Mouse (Mus musculus): ENCODE measurements around the gene B3gnt2. TPM values are rescaled to one million over a fixed set of nuclear protein-coding genes. Genes with fewer than 3 reads are reported as not detected.

B3gnt2 gene
- polyA plus RNA-seq, 1 experiment from 2014 or later = 4.6 TPM

DNA sequence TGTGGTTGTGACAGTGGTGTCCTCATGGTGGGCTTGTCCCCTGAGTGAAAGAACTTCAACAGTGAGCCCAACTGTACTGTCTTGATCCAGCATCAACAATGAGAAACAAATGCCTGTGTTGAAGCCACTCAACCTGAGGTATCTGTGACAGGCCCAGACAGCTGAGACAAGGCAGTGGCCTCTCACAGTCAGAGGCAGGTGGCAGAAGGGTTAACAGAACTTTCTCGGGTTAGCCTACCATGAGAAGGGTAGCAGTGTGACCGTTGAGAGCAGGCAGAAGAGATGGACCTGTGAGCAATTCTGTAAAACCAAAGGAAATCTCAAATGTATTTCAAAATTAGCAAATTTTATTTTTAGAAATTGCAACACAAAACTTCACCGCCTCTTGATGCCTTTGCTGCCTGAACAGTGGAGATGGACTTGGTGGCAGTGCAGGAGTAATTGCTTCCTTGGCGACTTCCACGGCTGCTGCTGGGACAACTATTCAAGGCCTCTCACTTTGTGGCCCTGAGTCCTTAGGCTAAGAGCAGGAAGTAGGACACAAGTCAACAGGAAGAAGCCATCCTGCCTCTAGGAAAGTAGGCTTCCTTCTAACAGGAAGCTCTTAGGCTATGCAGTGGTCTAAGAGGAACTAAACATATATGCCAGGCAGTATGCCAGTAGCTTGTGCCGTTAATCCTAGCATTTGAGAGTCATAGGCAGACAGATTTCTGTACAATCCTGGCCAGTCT is 80.8 kb downstream of the B3gnt2 start:
- Histone ChIP-seq H3K9me3 (ENCODE audit: control insufficient read depth, low read length) (no peaks in the 10 kb centered on the region), H3K27me3 (ENCODE audit: control insufficient read depth, insufficient read depth, low read length) (no peaks in the 10 kb centered on the region), H3K4me2 (replicated peaks) (no peak overlapping the region), H3K36me3 (replicated peaks; ENCODE audit: control insufficient read depth, insufficient read depth) (no peaks in the 10 kb centered on the region), H3K4me3 (replicated peaks; ENCODE audit: low read length) (no peak overlapping the region), H3K9ac (no peak overlapping the region), H3K27ac (no peak overlapping the region), H3K4me1 (replicated peaks; ENCODE audit: control insufficient read depth, insufficient read depth, low read length) (no peaks in the 10 kb centered on the region)
- 85% methylated on average over 6 of the region's 6 CpGs for WGBS
- no peak for DNase-seq (ENCODE audit: low spot score)
- no peak for ATAC-seq (ENCODE audit: low FRiP score)

DNA sequence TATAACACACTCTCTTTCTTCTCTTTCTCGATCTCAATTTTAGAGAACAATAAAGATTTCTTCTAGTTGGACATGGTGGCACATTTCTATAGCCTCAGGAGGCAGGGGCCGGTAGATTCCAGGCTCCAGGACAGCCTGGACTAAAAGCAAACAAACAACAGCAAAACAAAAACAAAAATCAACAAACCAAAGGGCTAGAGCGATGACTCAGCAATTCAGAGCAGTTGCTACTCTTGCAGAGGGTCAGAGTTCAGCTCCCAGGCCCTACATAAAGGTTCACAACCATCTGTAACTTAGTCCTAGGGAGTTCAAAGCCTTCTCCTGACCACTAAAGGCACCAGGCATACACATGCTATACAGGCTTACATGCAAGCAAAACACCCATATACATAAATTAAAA is 82.2 kb downstream of the B3gnt2 start:
- Histone ChIP-seq H3K9ac (no peak overlapping the region), H3K4me3 (replicated peaks; ENCODE audit: low read length) (no peak overlapping the region), H3K4me2 (replicated peaks) (no peak overlapping the region), H3K36me3 (replicated peaks; ENCODE audit: control insufficient read depth, insufficient read depth) (no peaks in the 10 kb centered on the region), H3K27me3 (ENCODE audit: control insufficient read depth, insufficient read depth, low read length) (no peaks in the 10 kb centered on the region), H3K27ac (no peak overlapping the region), H3K9me3 (ENCODE audit: control insufficient read depth, low read length) (no peaks in the 10 kb centered on the region), H3K4me1 (replicated peaks; ENCODE audit: control insufficient read depth, insufficient read depth, low read length) (no peaks in the 10 kb centered on the region)
- DNase-seq (ENCODE audit: low spot score) = no peak
- ATAC-seq (ENCODE audit: low FRiP score) = no peak
- WGBS = 66% methylated on average over 3 of the region's 3 CpGs

DNA sequence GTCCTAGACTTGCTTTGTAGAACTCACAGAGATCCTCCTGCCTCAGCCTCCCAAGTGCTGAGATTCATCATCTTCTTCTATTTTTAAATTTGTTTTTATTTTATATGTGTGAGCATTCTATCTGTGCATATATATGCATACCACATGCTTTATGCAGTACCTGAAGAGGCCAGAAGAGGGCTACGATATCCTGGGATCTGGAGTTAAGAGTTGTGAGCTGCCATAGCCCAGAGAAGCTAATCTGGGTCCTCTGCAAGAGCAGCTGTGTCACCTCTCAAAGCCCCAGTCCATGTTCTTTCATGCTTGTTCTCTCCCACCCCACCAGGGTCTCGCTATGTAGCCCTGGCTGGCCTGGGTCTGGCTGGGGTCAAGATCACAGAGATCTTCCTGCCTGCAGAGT is 83.2 kb downstream of the B3gnt2 start:
- Histone ChIP-seq H3K27me3 (ENCODE audit: control insufficient read depth, insufficient read depth, low read length) (no peaks in the 10 kb centered on the region), H3K9me3 (ENCODE audit: control insufficient read depth, low read length) (no peaks in the 10 kb centered on the region), H3K4me1 (replicated peaks; ENCODE audit: control insufficient read depth, insufficient read depth, low read length) (no peaks in the 10 kb centered on the region), H3K4me2 (replicated peaks) (no peak overlapping the region), H3K27ac (no peak overlapping the region), H3K4me3 (replicated peaks; ENCODE audit: low read length) (no peak overlapping the region), H3K9ac (no peak overlapping the region), H3K36me3 (replicated peaks; ENCODE audit: control insufficient read depth, insufficient read depth) (no peaks in the 10 kb centered on the region)
- DNase-seq (ENCODE audit: low spot score) = no peak
- no peak for ATAC-seq (ENCODE audit: low FRiP score)
- 86% methylated on average over 2 of the region's 2 CpGs for WGBS

DNA sequence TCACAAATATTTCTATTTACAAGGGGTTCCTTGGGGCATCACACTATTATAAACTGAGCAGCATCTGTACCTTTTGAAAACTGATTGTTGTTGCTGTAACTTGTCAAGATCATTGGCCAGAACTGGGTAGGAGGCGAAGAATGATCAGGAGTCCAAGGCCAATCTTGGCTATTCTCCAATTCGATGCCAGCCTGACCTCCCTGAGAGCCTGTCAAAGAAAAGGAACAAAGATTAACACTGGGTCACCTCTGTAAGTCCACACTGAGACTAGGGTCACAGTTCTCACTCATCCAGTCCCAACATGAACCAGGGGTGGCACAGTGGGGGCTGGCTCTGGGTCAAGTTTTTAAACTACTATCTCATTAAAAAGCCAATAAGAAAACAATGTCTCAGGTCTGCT is 85.9 kb downstream of the B3gnt2 start:
- Histone ChIP-seq H3K27ac (no peak overlapping the region), H3K4me2 (replicated peaks) (no peak overlapping the region), H3K9ac (no peak overlapping the region), H3K36me3 (replicated peaks; ENCODE audit: control insufficient read depth, insufficient read depth) (no peaks in the 10 kb centered on the region), H3K4me3 (replicated peaks; ENCODE audit: low read length) (no peak overlapping the region), H3K4me1 (replicated peaks; ENCODE audit: control insufficient read depth, insufficient read depth, low read length) (no peaks in the 10 kb centered on the region), H3K9me3 (ENCODE audit: control insufficient read depth, low read length) (no peaks in the 10 kb centered on the region), H3K27me3 (ENCODE audit: control insufficient read depth, insufficient read depth, low read length) (no peaks in the 10 kb centered on the region)
- DNase-seq (ENCODE audit: low spot score) (no peak), ATAC-seq (ENCODE audit: low FRiP score) (no peak)
- WGBS = 71% methylated on average over 2 of the region's 2 CpGs

DNA sequence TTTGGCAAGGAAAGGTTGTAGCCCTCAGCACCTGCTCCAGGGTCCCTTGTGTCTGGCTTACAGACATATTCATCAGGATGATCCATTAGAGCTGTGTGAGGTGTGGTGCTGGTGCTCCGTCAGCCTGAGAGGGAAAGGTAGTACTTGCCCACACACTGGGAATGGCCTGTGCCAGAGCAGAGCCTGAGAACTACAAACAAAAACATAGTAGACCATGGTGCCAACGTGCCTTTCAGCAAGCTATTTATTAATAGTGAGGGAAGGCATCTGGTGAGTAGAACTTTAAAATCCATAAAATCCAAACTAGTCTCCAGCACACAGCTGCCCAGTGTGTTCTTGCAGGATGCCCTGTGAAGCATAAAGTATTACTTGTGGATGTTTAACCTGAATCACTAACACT is 94.5 kb downstream of the B3gnt2 start:
- Histone ChIP-seq H3K36me3 (replicated peaks; ENCODE audit: control insufficient read depth, insufficient read depth) (no peaks in the 10 kb centered on the region), H3K27ac (no peak overlapping the region), H3K9ac (no peak overlapping the region), H3K4me1 (replicated peaks; ENCODE audit: control insufficient read depth, insufficient read depth, low read length) (no peaks in the 10 kb centered on the region), H3K27me3 (ENCODE audit: control insufficient read depth, insufficient read depth, low read length) (no peaks in the 10 kb centered on the region), H3K4me2 (replicated peaks) (no peak overlapping the region), H3K4me3 (replicated peaks; ENCODE audit: low read length) (no peak overlapping the region), H3K9me3 (ENCODE audit: control insufficient read depth, low read length) (no peaks in the 10 kb centered on the region)
- DNase-seq (ENCODE audit: low spot score) = no peak
- WGBS = 79% methylated on average over 2 of the region's 2 CpGs
- ATAC-seq (ENCODE audit: low FRiP score) = no peak

DNA sequence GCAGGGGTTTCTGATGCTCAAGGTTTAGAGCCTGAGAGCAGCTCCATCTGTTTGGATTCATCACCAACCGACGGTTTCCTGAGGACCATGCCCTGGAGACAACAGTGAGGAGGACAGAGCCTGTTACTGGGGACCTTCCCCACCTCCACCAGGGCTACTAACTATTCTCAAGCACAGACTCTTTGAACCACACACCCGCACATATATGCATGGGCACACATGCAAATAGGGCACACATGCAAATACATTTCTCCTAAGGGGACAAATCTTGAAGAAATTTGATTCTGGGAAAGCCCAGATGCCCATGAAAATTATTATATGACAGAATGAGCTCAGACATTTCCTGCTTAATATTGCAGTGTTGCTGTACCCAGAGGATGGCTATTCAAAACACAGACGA is 95.3 kb downstream of the B3gnt2 start:
- no peak overlapping the region for H3K4me3 ChIP-seq (replicated peaks; ENCODE audit: low read length)
- ATAC-seq (ENCODE audit: low FRiP score) = no peak
- no peaks in the 10 kb centered on the region for H3K36me3 ChIP-seq (replicated peaks; ENCODE audit: control insufficient read depth, insufficient read depth)
- H3K27me3 ChIP-seq (ENCODE audit: control insufficient read depth, insufficient read depth, low read length) = no peaks in the 10 kb centered on the region
- H3K9me3 ChIP-seq (ENCODE audit: control insufficient read depth, low read length) = no peaks in the 10 kb centered on the region
- H3K27ac ChIP-seq = no peak overlapping the region
- H3K4me1 ChIP-seq (replicated peaks; ENCODE audit: control insufficient read depth, insufficient read depth, low read length) = no peaks in the 10 kb centered on the region
- no peak overlapping the region for H3K9ac ChIP-seq
- no peak overlapping the region for H3K4me2 ChIP-seq (replicated peaks)
- DNase-seq (ENCODE audit: low spot score) = no peak
- 77% methylated on average over 4 of the region's 4 CpGs for WGBS

DNA sequence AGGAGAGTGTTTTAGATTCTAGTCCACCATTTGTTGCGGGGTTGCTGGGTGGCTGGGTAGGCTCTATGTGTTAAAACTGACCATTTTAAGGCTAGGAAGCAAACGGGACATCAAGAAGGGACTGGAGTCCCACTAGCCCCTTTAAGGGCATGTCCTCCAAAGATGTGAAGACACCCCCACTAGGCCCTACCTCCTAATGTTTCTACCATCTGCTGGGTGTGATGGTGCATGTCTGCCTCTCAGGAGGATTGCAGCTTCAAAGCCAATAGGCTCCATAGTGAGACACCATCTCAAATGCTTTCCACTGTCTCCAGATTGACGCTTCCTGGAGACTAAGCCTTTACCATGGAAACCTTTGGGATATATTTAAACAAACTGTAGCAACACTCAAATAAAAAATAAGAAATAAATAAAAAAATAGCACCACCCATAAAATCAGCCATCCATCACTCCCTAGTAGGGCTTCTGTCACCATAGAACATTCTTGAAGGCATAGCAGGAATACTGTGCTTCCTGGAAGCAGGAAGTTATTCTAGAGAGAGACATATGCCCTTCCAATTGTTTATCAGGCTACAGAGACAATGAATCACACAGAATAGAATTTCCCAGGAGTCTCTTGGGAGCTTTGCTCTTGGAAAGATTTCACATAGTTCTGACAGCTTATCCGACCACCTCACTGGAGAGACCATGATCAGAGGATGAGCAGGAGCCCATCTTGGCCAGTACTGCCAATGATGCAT is 97.0 kb downstream of the B3gnt2 start:
- no peak for ATAC-seq (ENCODE audit: low FRiP score)
- Histone ChIP-seq H3K4me1 (replicated peaks; ENCODE audit: control insufficient read depth, insufficient read depth, low read length) (no peaks in the 10 kb centered on the region), H3K27me3 (ENCODE audit: control insufficient read depth, insufficient read depth, low read length) (no peaks in the 10 kb centered on the region), H3K4me3 (replicated peaks; ENCODE audit: low read length) (no peak overlapping the region), H3K9me3 (ENCODE audit: control insufficient read depth, low read length) (no peaks in the 10 kb centered on the region), H3K27ac (no peak overlapping the region), H3K36me3 (replicated peaks; ENCODE audit: control insufficient read depth, insufficient read depth) (no peaks in the 10 kb centered on the region), H3K9ac (no peak overlapping the region), H3K4me2 (replicated peaks) (no peak overlapping the region)
- DNase-seq (ENCODE audit: low spot score) = no peak
- 70% methylated on average over 4 of the region's 4 CpGs for WGBS

DNA sequence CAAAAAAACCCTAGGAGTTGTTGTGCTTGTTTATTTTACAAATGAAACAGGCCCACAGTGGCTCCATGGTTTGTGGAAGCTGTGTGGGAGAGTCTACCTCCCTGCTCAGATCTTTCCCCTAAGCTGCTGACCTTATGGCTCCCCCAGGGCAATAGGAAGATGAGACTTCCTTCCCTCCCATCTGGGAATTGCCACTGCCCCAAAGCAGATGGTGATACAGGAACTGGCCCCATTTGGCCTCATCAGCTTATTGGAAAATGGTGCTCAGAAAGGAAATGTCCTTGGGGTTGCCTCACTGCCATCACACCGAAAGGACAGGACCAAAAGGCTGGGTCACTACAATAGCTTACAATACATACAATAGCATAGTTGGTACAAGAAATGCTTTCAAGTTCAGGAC is 97.7 kb downstream of the B3gnt2 start:
- Histone ChIP-seq H3K36me3 (replicated peaks; ENCODE audit: control insufficient read depth, insufficient read depth) (no peaks in the 10 kb centered on the region), H3K27ac (no peak overlapping the region), H3K9ac (no peak overlapping the region), H3K9me3 (ENCODE audit: control insufficient read depth, low read length) (no peaks in the 10 kb centered on the region), H3K4me1 (replicated peaks; ENCODE audit: control insufficient read depth, insufficient read depth, low read length) (no peaks in the 10 kb centered on the region), H3K4me3 (replicated peaks; ENCODE audit: low read length) (no peak overlapping the region), H3K4me2 (replicated peaks) (no peak overlapping the region), H3K27me3 (ENCODE audit: control insufficient read depth, insufficient read depth, low read length) (no peaks in the 10 kb centered on the region)
- DNase-seq (ENCODE audit: low spot score) = no peak
- 62% methylated on average over 1 of the region's 1 CpGs for WGBS
- no peak for ATAC-seq (ENCODE audit: low FRiP score)

DNA sequence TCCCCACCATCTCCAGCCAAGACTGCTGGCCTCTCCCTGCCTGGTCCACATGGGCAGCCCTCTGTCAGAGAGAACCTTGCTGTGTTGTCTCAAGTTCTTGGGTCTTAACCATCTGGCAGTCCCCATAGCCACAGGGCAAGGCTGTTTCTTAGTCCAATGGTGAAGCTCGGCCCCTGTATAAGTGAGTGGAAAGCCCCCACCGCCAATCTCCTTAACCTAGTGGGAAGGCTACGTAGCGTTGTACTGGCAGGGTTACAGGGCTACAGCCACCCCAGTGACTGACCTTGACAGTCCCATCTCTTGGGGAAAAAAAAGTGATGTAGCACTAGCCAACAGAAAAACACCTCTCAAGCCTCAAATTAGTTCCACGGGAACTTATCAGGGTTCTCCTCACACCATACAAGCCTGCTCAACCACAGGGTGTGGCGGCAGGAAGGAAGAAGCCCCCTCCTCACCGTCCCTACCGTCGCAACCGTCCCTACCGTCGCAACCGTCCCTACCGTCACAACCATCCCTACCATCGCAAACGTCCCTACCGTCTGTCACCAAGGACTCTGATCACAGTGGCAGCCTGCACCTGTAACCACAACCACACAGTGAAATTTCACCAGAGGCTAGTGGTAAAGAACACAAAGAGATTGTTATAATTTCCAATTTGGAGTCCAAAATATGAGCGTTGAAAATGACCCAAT is 98.4 kb downstream of the B3gnt2 start:
- Histone ChIP-seq H3K36me3 (replicated peaks; ENCODE audit: control insufficient read depth, insufficient read depth) (no peaks in the 10 kb centered on the region), H3K9ac (no peak overlapping the region), H3K4me2 (replicated peaks) (no peak overlapping the region), H3K27ac (no peak overlapping the region), H3K27me3 (ENCODE audit: control insufficient read depth, insufficient read depth, low read length) (no peaks in the 10 kb centered on the region), H3K4me1 (replicated peaks; ENCODE audit: control insufficient read depth, insufficient read depth, low read length) (no peaks in the 10 kb centered on the region), H3K9me3 (ENCODE audit: control insufficient read depth, low read length) (no peaks in the 10 kb centered on the region), H3K4me3 (replicated peaks; ENCODE audit: low read length) (no peak overlapping the region)
- WGBS = 92% methylated on average over 18 of the region's 18 CpGs
- ATAC-seq (ENCODE audit: low FRiP score) (no peak), DNase-seq (ENCODE audit: low spot score) (no peak)

Measured in hindbrain, embryonic 14.5 days (tissue).